Mouse (Mus musculus): Measurements from ENCODE around the gene Pilrb2. TPM values are rescaled to one million over a fixed set of nuclear protein-coding genes. Genes with fewer than 3 reads are reported as not detected.
"Not testable (repeated sequence)": the region's sequence is repeated elsewhere in the genome, so short reads cannot be mapped to it uniquely, and the experiment has no call there.

The Pilrb2 gene
- total RNA-seq, 2 experiments from 2014 or later, result not detected

DNA sequence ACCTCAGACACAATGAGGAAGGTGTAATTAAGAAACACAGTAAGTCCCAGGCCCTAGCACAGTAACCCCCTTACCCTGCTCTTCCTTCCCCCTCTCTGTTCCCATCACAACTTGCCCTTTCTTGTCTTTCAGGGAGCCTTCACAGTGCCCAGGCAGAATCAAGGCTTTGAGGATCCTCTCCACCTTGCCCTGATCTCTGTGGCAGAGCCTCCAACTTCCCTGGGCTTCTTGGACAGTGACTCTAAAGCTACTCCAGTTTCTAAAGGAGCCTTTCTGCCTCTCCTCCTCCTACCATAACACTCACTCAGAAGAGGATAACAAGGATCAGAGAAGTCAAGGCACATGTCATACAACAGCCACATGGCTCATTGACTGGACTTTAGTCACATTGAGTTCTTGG lies 35.0 kb downstream of the Pilrb2 start:
- intact Hi-C loops (cut with DNase I), result no loop called here
- no peak for DNase-seq (ENCODE audit: low spot score in 2 of 2)

DNA sequence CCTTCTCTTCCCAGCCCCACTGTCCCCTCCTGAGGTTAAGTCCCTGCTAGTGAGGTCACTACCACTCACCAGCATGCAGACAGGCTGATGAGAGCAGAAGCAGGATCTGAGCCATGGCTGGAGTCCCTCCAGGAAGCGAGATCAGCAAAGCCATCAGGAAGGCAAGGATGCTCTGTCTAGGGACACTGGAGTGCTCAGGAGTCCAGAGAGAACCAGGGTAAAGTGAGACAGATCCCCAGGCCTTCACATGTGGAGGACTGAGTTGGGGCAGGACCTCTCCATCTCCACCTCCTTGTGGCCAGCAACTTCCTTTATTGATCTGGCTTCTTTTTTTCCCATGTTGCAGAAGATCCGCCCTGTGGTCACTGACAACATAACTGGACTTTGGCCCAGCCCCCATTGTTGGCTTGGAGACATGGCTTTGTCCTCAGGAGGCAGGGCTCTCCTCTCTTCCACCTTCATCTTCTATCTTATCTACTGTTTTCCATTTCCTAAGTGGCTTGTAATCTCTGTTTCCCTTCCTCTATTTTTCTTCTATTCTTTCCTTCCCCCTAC lies 35.6 kb downstream of the Pilrb2 start, which contains the start of gene Pilra:
TSS of gene Pilra (minus strand) at position 316 of the 555 bp plus-strand sequence.
- intact Hi-C loops (cut with DNase I); DNase-seq (ENCODE audit: low spot score in 2 of 2): not testable (repeated sequence)

DNA sequence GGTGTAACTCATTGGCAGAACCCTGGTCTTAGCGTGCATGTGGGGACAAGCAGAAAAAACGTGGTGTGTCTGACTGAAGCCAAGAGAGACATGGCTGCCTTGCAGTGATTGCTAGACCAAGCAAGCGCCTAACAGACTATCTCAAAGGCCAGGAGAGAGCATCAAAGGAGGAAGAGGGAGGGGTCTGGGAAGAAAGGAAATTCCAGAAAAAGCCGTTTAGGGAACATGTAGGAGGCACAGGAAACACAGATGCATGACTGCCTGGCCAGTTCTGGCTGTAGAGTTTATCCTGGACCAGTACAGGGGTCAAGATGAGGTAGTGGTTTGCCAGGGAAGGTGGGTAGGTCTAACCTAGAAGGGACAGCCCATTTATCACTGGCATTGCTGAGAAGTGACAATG lies 38.1 kb downstream of the Pilrb2 start:
- intact Hi-C loops (cut with DNase I), result no loop called here
- DNase-seq (ENCODE audit: low spot score in 2 of 2), result no peak

DNA sequence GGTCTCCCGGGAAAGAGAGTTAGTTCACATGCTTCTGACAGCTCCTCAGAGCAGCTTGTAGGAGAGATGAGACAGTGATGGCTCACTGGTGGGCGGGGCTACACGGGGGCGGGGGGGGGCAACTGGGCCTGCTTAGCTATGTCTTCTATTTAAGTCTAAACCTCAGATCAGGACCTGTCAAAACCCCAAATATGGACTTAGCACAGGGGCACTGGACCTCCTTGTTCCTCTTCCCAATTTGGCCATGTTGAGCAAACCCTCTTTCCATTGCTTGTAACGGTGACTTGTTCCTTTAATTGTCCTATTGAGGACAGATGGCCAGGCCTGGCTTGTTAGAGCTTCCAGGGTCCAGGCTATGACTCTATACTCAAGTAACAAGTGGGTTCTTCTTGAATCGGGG lies 40.1 kb downstream of the Pilrb2 start:
- no peak for DNase-seq (ENCODE audit: low spot score in 2 of 2)
- intact Hi-C loops (cut with DNase I), result no loop called here

DNA sequence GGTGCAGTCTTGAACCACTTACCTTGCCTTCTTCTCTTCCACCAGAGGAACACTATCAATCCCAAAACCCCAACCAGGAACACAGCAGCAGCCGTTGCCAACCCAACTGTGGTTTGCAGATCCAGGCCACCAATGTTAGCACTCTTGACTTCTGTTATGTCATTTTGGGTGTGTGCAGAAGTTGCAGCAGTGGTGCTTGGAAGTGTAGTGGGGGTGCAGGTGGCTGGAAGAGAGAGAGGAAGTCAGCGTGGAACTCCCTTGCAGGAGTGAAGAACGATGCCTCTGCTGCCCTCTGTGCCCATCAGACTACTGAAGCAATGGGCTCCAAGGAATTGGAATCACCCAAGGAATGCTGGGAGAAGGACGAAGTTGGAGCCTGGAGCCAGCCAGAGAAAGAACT lies 40.5 kb downstream of the Pilrb2 start:
- intact Hi-C loops (cut with DNase I), result no loop called here
- DNase-seq (ENCODE audit: low spot score in 2 of 2), result no peak

DNA sequence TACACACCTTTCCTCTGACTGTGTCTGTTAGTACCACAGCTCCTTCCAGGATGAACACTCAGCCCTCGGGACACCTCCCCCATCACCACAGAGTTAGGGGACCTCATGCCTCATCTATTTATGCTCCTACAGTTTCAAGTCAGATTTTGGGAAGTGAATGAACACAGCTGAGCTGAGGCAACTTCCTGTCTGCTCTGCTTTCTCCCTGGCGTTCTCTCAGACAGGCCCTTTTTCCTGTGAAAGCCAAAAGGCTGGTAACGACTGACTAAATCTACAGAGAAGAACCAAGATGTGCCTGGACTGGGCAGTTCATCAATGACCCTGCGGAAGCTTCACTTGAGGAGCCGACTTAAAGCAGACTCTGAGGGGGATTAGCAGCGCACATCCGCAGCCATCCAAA lies 41.4 kb downstream of the Pilrb2 start:
- intact Hi-C loops (cut with DNase I), result no loop called here
- DNase-seq (ENCODE audit: low spot score in 2 of 2), result no peak

DNA sequence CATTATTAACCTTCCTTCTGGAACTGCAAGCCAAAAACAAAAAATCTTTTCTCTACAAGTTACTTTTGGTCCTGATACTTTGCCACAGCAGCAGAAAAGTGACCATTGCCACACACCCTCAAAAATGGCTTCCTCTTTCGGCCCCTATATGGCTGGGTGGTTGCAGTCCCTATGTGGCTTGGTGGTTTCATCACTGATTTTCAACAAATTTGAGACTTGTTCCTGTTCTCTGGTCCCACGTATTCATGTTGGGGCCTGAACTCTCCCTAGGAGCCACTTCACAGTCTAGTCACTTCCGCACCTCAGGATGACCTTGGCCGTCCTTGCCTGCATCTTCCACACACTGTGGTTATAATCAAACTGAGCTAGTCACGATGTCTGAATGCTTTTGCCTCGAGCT lies 42.9 kb downstream of the Pilrb2 start:
- intact Hi-C loops (cut with DNase I), result no loop called here
- no peak for DNase-seq (ENCODE audit: low spot score in 2 of 2)

DNA sequence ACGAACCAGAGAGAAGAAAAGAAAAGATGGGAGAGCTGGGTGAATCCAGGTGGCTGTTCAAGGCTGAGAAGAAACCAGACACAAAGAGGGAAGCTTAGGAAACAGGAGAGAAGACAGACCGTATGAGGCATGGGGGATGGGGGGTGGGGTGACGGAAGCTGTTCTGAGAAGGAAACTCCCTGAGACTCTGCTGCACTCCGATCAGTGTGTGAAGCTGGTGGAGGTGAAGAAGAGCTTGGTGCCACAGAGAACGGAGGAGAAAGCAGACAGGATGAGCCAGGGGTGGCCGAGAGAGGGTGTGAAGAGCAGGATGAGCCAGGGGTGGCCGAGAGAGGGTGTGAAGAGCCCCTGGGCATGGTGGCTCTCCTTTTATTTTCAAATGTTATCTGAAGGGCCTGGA lies 45.2 kb downstream of the Pilrb2 start:
- intact Hi-C loops (cut with DNase I), result no loop called here

DNA sequence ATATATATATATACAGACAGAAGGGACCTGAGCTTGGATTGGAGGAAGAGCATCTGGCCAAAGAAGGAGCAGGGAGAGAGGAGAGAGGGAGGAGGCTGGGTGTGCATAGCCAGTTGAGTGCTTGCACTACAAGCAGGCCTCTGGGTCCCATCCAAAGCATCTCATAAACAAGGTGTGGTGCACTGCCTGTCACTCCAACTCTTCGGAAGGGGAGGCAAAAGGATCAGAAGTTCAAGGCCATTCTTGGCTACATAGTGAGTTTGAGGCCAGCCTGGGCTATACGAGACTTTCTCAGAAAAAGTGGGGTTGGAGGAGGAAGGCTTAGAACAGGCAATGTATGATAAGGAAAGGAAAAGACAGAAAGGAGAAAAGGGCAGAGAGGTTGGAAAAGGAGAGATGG lies 45.6 kb downstream of the Pilrb2 start:
- intact Hi-C loops (cut with DNase I), result no loop called here
- DNase-seq (ENCODE audit: low spot score in 2 of 2), result no peak

More for the DNA sequence above, 45.2 kb downstream of the Pilrb2 start:
- no peak for DNase-seq (ENCODE audit: low spot score in 2 of 2)

DNA sequence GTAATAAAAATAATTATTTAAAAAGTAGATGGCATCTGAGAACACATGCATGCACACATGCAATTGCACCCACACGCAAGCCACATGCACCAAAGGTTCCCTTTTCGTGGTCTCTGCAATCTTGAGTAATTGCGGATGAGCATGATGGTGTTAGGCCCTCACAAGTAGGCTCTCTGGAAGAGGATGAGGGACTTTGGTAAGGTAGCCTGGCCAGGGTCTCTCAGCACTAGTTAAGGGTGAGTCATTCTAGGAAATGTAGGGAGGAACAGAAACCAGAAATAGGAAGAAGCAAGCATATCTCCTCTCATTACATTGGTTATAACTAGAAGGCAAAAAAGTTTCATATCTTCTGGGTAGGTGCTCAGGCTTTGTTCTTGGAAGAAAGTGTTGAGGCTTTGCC lies 46.6 kb downstream of the Pilrb2 start:
- intact Hi-C loops (cut with DNase I), result no loop called here
- no peak for DNase-seq (ENCODE audit: low spot score in 2 of 2)

DNA sequence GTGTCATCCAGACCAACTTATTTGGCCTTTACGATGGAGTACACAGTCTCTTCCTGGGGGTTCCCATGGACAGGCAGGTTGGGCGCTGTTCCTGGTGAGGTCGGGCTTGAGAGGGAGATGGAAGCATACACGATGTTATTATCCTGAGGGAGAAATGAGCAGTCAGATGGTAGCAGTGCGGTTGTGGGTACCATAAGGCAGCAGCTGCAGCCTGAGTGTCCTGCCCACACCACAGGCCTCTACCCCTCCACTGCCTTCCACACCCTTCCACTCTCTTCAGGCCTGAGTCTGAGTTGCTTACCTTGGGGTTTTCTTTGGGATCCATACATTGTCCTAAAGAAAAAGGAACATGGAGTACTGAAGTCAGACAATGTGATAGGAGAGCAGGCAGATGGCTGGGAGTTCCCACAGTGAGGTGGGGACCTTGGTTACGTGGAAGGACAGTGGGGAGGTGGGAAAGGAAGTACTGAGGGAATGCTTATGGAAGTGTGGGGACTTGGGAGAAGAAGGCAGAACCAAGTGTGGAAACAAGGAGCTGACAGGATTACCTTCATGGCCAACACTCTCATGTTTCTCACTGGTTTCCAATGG lies 48.1 kb downstream of the Pilrb2 start:
- DNase-seq (ENCODE audit: low spot score in 2 of 2), result no peak
- intact Hi-C loops (cut with DNase I), result no loop called here

DNA sequence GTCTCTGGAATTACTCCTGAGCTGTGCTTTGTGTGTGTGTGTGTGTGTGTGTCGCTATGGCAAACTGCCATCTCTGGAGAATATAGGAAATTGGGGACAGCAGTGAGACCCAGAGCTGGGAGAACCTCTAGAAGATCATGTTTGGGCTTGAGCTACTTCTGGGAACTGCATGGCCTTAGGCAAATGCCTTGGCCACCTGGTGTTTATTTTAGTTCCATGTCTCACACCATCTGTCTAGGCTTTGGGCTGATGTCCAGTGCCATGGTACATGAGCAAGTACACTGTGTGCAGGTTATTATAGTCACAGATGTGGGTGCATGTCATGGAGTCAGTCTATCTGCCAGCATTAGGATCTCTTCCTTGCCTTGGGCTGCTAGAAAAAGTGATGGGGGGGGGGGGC lies 49.0 kb downstream of the Pilrb2 start:
- intact Hi-C loops (cut with DNase I), result no loop called here
- DNase-seq (ENCODE audit: low spot score in 2 of 2), result no peak

DNA sequence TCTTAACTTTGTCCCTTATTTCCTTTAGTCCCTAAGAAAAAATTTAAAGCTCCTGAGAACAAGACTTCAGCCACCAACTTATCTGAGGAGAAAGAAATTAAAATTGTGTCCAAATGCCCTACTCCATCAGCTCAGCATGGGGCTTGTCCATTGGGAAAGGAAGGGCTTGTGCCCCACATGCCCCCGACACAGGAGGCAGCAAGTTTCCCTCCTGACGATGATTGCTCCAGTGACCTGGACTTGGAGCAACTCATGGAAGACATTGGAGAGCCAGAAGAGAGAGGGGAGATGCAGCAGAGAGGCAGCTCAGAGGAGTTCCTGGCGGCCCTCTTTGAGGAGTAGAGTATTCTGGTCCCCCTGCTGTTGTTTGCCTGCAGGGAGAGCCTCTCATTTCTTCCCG lies 49.5 kb downstream of the Pilrb2 start:
- intact Hi-C loops (cut with DNase I), result no loop called here

DNA sequence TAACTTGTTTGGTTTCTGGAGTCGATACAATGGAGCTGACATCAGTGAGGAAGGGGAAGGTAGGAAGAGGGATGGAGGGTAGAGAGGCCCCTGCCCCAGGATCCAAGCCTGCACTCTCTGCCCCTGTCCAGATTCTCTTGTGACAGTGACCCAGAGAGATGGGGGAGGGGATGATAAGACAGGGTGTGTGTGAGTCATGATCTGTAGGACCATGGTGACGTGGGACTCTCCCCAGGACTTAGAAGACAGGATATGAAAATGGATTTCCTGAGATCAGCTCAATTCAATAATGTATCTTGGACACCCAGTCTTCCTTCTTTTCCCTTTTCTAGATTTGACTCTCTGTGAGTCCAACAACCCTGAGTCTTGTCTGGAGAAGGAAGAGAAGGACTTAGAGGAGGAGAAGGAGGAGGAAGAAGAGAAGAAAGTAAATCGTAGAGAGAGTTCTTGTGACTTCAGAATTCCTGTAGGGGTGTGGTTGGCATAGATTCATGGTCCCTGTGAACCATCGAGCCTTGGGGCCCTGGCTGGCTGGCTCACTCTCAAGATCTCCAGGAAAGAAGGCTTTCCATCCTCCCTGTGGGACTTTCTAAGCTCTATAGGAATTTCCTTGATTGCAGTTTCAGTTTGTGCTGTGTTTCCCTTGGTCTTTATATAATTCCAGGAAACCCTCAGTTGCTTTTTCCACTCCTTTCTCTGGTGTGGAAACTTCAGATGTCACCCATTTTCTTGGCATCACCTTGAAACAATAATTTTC lies 54.0 kb downstream of the Pilrb2 start:
- intact Hi-C loops (cut with DNase I), result no loop called here
- DNase-seq (ENCODE audit: low spot score in 2 of 2), result no peak

More for the DNA sequence above, 49.5 kb downstream of the Pilrb2 start:
- no peak for DNase-seq (ENCODE audit: low spot score in 2 of 2)

Other genes starting within 250 kb of the Pilrb2 start
- gene Fbxo24, start 242.8 kb downstream of the Pilrb2 start, total RNA-seq (2021), result under 1 TPM; 0.20 to 0.25 TPM
- gene Lrch4, start 242.7 kb downstream of the Pilrb2 start, total RNA-seq (2021), result 10 to 100 TPM; 11.3 to 19.4 TPM
- gene Gm20605, start 242.6 kb downstream of the Pilrb2 start, total RNA-seq (2021), result 10 to 100 TPM in 1 of 2 experiments, 1 to 10 TPM in 1; 5.5 to 11.7 TPM
- gene Sap25, start 230.5 kb downstream of the Pilrb2 start, total RNA-seq (2021), result 1 to 10 TPM; 4.2 to 7.7 TPM
- under 1 TPM in 1 of 2 experiments, not detected in 1; 0.23 TPM for gene Irs3, start 226.1 kb downstream of the Pilrb2 start, total RNA-seq (2021)
- gene Agfg2, start 187.1 kb downstream of the Pilrb2 start, total RNA-seq (2021), result 10 to 100 TPM; 41.7 to 42.0 TPM
- gene Nyap1, start 130.2 kb downstream of the Pilrb2 start, total RNA-seq (2021), result 10 to 100 TPM; 70.1 to 79.5 TPM
- 100 to 1,000 TPM; 166 to 203 TPM for gene Tsc22d4, start 126.1 kb downstream of the Pilrb2 start, total RNA-seq (2021)
- 10 to 100 TPM; 23.5 to 28.6 TPM for gene Ppp1r35, start 93.0 kb downstream of the Pilrb2 start, total RNA-seq (2021)
- 10 to 100 TPM; 33.5 to 42.8 TPM for gene Mepce, start 84.2 kb downstream of the Pilrb2 start, total RNA-seq (2021)
- 1 to 10 TPM; 4.6 to 7.2 TPM for gene Zcwpw1, start 84.0 kb downstream of the Pilrb2 start, total RNA-seq (2021)
- under 1 TPM in 1 of 2 experiments, not detected in 1; 0.20 TPM for gene Pilra, start 35.5 kb downstream of the Pilrb2 start, total RNA-seq (2021)
- not detected for gene Pilrb1, start 13.7 kb downstream of the Pilrb2 start, total RNA-seq (2021)
- gene Cyp3a13, start 49.8 kb upstream of the Pilrb2 start, total RNA-seq (2021), result under 1 TPM; 0.25 TPM
- gene Gjc3, start 91.3 kb upstream of the Pilrb2 start, total RNA-seq (2021), result 10 to 100 TPM; 21.0 to 23.4 TPM
- gene Azgp1, start 109.7 kb upstream of the Pilrb2 start, total RNA-seq (2021), result not detected
- gene Smok3a, start 149.4 kb upstream of the Pilrb2 start, total RNA-seq (2021), result not detected
- gene Smok3b, start 149.6 kb upstream of the Pilrb2 start, total RNA-seq (2021), result not detected
- not detected for gene Smok3c, start 181.4 kb upstream of the Pilrb2 start, total RNA-seq (2021)
- gene Zkscan1, start 213.3 kb upstream of the Pilrb2 start, total RNA-seq (2021), result 10 to 100 TPM; 39.9 to 40.2 TPM
- 10 to 100 TPM; 16.1 to 16.4 TPM for gene Zscan21, start 245.1 kb upstream of the Pilrb2 start, total RNA-seq (2021)